Mouse (Mus musculus) G1E (cell line): ENCODE data around the gene Mob1b.

Source experiments
- CTCF ChIP-seq: IDR thresholded peaks from 2 replicates; pipeline ENCODE4 v1.5.1; 2012; ENCODE audit warnings: low read depth, low read length, inconsistent platforms, mixed read lengths
- GATA1 ChIP-seq: IDR thresholded peaks from 2 replicates; pipeline ENCODE4 v1.6.1; 2012; ENCODE audit warnings: borderline replicate concordance, low read length, inconsistent platforms, mixed read lengths
- TAL1 ChIP-seq: conservative IDR thresholded peaks from 2 replicates; pipeline ENCODE4 v1.6.1; 2012; ENCODE audit warnings: low read depth, low read length, inconsistent platforms, mixed read lengths

- no peak for TF ChIP-seq CTCF
- no peak for TF ChIP-seq GATA1
- TF ChIP-seq TAL1: no peak
Observed at GRCm38 (mm10) chr5:88693057-88693456, 27.6 kb upstream of the Mob1b start.
